Mouse (Mus musculus) CD4-positive, CD25-positive, alpha-beta regulatory T cell (primary cell): ENCODE results near the gene Kcna2. TPM values are rescaled to one million over a fixed set of nuclear protein-coding genes. Genes with fewer than 3 reads are reported as not detected.

Experiments
- polyA plus RNA-seq: library from polyadenylated mRNA; unstranded; fragments of 100-300 nt; shearing (Covaris generic); gene quantifications from one replicate; pipeline ENCODE4 v1.2.1, GENCODE M21; 2017

Kcna2 gene
- polyA plus RNA-seq, result 1.5 TPM

DNA sequence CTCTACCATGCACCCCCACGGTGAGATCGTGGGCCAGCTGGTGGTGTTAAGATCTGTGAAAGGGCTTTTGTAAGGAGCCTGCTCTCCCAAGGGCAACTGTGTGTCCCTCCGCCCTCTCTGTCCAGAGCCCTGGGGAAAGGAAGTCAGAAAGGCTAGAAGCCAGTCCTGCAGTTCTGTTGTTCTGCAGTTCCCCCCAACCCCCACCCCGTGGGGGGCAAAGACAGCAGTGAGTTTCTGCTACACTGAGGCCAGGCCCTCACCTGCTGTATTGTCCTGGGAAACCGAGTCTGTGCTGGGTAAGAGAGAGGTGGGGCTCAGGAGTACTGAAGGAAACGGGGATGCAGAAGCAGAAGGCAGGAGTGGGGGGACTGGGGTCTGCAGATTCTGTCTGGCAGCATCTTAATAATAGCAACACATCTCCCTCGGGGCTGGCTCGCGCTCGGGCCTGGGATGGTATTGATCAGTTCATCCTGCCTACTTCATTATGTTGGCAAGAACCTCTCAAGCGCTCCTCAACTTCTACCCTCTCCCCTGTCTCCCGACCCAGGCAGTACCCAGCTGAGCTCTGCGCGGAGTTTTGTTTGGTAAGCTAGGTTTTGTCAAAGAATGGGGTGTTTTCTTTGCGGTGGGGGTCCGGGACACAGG is at the start of gene Kcna2:
Gene Kcna2 (plus strand): TSS at position 336 of the 645 bp plus-strand sequence.

Other genes starting within 250 kb of the Kcna2 start
- 111 TPM for gene Kcna3, start 65.0 kb upstream of the Kcna2 start, polyA plus RNA-seq
- gene Kcna10, start 81.9 kb downstream of the Kcna2 start, polyA plus RNA-seq, result not detected
- not detected for gene Cym, start 120.6 kb downstream of the Kcna2 start, polyA plus RNA-seq
- not detected for gene A630076J17Rik, start 129.5 kb downstream of the Kcna2 start, polyA plus RNA-seq
- gene Prok1, start 138.6 kb downstream of the Kcna2 start, polyA plus RNA-seq, result 0.42 TPM
- 182 TPM for gene Lamtor5, start 177.7 kb downstream of the Kcna2 start, polyA plus RNA-seq
- gene Slc16a4, start 190.1 kb downstream of the Kcna2 start, polyA plus RNA-seq, result 0.44 TPM
- gene Rbm15, start 232.5 kb downstream of the Kcna2 start, polyA plus RNA-seq, result 10.5 TPM